Mouse (Mus musculus): Measurements from ENCODE around the gene Setd1a. TPM values are rescaled to one million over a fixed set of nuclear protein-coding genes. Genes with fewer than 3 reads are reported as not detected.
"Not testable (repeated sequence)": the region's sequence is repeated elsewhere in the genome, so short reads cannot be mapped to it uniquely, and the experiment has no call there.

Gene Setd1a
- polyA plus RNA-seq, 1 experiment: 20.9 TPM

DNA sequence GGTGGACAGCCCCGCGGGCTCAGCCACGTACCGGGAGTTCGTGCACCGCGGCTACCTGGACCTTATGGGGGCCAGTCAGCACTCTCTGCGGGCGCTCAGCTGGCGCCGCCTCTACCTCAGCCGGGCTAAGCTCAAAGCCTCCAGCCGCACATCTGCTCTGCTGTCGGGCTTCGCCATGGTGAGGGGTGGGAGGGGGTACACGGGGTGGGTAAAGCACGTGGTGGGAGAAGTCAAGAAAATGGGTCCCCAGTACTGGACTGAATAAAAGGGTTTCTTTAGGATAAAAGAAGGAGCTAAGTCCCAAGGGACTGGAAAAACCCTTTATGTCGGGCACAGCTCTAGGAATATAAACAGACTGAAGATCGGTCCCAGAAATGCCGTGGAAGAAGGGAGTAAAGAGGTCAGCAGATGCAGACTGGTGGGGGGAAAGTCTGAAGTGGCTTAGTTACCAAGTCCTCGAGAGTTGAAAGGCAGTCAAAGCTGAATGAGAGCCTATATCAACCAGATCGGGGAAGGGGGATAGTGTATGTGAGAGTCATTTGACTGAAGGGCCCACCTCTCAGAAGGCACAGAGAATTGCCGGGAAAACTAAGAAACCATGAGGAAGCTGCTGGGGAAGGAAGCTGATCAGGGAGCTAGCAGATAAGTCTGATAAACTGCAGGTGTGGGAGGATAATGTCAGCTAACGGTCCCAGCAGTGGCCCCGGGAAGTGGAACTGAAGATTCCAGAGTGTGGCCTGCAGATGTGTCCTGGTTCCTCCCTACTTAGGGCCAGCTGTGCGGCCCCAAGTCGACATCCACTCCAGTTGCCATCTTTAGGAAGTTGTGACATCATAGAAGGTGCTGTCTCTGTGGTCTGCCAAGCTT is 6.2 kb upstream of the Setd1a start:
- H3K27me3 ChIP-seq (ENCODE audit: control insufficient read depth, insufficient read depth, insufficient read length): no peaks in the 10 kb centered on the region
- peak overlapping the region; percentile 83 for H3ac ChIP-seq (ENCODE audit: control insufficient read depth, insufficient read length, low read depth)
- TF ChIP-seq CTCF (IDR thresholded peaks at IDR 0.05; ENCODE audit: control insufficient read depth, insufficient read depth, insufficient read length) (no peak), FOSL1 (IDR thresholded peaks at IDR 0.05; ENCODE audit: insufficient read depth, low read length, poor library complexity, severe bottlenecking) (no peak), MYOD1 (IDR thresholded peaks at IDR 0.05; ENCODE audit: control insufficient read depth, insufficient read length, low read depth) (no peak), MYOG (IDR thresholded peaks at IDR 0.05; ENCODE audit: control insufficient read depth, extremely low read depth, insufficient read length) (no peak), CEBPB (IDR thresholded peaks at IDR 0.05; ENCODE audit: low read depth) (no peak), MAX (IDR thresholded peaks at IDR 0.05) (no peak), USF1 (IDR thresholded peaks at IDR 0.05; ENCODE audit: low read depth) (no peak)
- peaks cover 12% of the 10 kb centered on the region for H3K79me2 ChIP-seq (ENCODE audit: control insufficient read depth, insufficient read depth)
- H3K79me3 ChIP-seq (ENCODE audit: low read depth): no peaks in the 10 kb centered on the region
- H3K36me3 ChIP-seq (ENCODE audit: control insufficient read depth, insufficient read depth): peaks cover 13% of the 10 kb centered on the region
- peak overlapping the region; percentile 37 for H3K4me3 ChIP-seq (ENCODE audit: insufficient read depth, poor library complexity, severe bottlenecking)

DNA sequence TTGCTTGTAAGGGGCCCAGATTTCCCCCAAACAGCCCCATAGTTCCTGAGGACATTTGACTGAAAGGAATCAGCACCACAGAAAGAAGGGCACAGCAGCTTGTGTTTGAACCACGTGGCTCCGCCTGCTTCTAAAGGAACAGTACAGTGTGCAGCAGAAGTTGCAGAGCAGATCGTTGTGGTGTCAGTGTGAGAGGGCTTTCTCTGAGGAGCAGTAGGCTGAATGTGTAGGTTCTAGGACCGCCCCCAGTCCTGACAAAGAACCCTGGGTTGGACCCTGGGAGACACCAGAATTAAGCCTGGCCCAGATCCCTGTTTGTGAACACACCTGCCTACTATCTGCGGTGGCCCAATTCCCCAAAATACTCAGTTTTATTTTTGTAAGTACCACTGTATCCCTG is 5.2 kb upstream of the Setd1a start:
- Histone ChIP-seq H3K79me3 (ENCODE audit: low read depth) (no peaks in the 10 kb centered on the region), H3K27me3 (ENCODE audit: control insufficient read depth, insufficient read depth, insufficient read length) (no peaks in the 10 kb centered on the region), H3K79me2 (ENCODE audit: control insufficient read depth, insufficient read depth) (peaks cover 12% of the 10 kb centered on the region), H3K4me3 (ENCODE audit: insufficient read depth, poor library complexity, severe bottlenecking) (no peak overlapping the region), H3K36me3 (ENCODE audit: control insufficient read depth, insufficient read depth) (peaks cover 7% of the 10 kb centered on the region), H3ac (ENCODE audit: control insufficient read depth, insufficient read length, low read depth) (no peak overlapping the region)
- TF ChIP-seq MYOG (IDR thresholded peaks at IDR 0.05; ENCODE audit: control insufficient read depth, extremely low read depth, insufficient read length): no peak
- TF ChIP-seq CTCF (IDR thresholded peaks at IDR 0.05; ENCODE audit: control insufficient read depth, insufficient read depth, insufficient read length): no peak
- TF ChIP-seq MAX (IDR thresholded peaks at IDR 0.05): no peak

DNA sequence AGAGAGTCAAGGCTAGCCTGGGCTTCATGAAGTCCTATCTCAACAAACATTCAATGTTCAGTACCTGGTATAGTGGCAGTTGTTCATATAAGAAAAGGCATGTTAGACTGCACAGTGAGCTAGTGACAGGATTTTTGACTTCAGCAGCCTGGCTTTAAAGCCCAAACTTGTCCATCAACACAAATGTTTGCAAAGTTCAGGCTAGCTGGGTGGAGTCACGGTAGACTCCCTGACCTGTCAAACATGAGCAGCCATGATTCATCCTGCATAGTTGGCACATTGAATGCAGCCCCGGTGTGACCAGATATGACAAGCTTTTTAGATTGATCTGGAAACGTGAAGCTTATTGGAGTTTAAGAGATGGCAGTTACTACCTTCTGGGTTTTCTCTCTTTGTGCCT is 4.4 kb upstream of the Setd1a start:
- TF ChIP-seq CTCF (IDR thresholded peaks at IDR 0.05; ENCODE audit: control insufficient read depth, insufficient read depth, insufficient read length) (no peak), MYOD1 (IDR thresholded peaks at IDR 0.05; ENCODE audit: control insufficient read depth, insufficient read length, low read depth) (no peak), USF1 (IDR thresholded peaks at IDR 0.05; ENCODE audit: low read depth) (no peak), MYOG (IDR thresholded peaks at IDR 0.05; ENCODE audit: control insufficient read depth, extremely low read depth, insufficient read length) (no peak), FOSL1 (IDR thresholded peaks at IDR 0.05; ENCODE audit: insufficient read depth, low read length, poor library complexity, severe bottlenecking) (no peak), CEBPB (IDR thresholded peaks at IDR 0.05; ENCODE audit: low read depth) (no peak), MAX (IDR thresholded peaks at IDR 0.05) (no peak)
- H3K27me3 ChIP-seq (ENCODE audit: control insufficient read depth, insufficient read depth, insufficient read length): no peaks in the 10 kb centered on the region
- no peak overlapping the region for H3ac ChIP-seq (ENCODE audit: control insufficient read depth, insufficient read length, low read depth)
- peaks cover 12% of the 10 kb centered on the region for H3K79me2 ChIP-seq (ENCODE audit: control insufficient read depth, insufficient read depth)
- peaks cover 7% of the 10 kb centered on the region for H3K36me3 ChIP-seq (ENCODE audit: control insufficient read depth, insufficient read depth)
- no peak overlapping the region for H3K4me3 ChIP-seq (ENCODE audit: insufficient read depth, poor library complexity, severe bottlenecking)
- H3K79me3 ChIP-seq (ENCODE audit: low read depth): no peaks in the 10 kb centered on the region

DNA sequence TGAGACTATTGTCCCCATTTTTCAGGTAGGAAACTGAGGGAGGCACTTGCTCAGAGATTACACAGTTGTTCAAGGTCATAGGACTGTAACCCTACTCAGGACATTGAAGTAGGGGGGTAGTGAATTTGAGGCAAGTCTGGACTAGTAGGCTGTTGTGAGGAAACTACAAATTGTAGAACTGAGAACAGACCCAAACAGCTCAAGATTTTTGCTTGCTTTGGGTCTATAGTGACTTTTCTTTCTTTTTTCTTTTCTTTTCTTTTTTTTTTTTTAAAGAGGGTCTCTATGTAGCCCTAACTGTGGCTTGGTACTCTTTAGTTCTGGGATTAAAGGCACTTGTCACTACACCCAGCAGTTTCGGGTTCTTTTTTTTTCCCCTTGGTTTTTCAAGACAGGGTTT is 3.9 kb upstream of the Setd1a start:
- H3K4me3 ChIP-seq (ENCODE audit: insufficient read depth, poor library complexity, severe bottlenecking): no peak overlapping the region
- no peaks in the 10 kb centered on the region for H3K27me3 ChIP-seq (ENCODE audit: control insufficient read depth, insufficient read depth, insufficient read length)
- no peak overlapping the region for H3ac ChIP-seq (ENCODE audit: control insufficient read depth, insufficient read length, low read depth)
- no peak for TF ChIP-seq MYOG (IDR thresholded peaks at IDR 0.05; ENCODE audit: control insufficient read depth, extremely low read depth, insufficient read length)
- no peak for TF ChIP-seq MYOD1 (IDR thresholded peaks at IDR 0.05; ENCODE audit: control insufficient read depth, insufficient read length, low read depth)
- TF ChIP-seq USF1 (IDR thresholded peaks at IDR 0.05; ENCODE audit: low read depth): no peak
- no peak for TF ChIP-seq CEBPB (IDR thresholded peaks at IDR 0.05; ENCODE audit: low read depth)
- TF ChIP-seq CTCF (IDR thresholded peaks at IDR 0.05; ENCODE audit: control insufficient read depth, insufficient read depth, insufficient read length): no peak
- no peak for TF ChIP-seq FOSL1 (IDR thresholded peaks at IDR 0.05; ENCODE audit: insufficient read depth, low read length, poor library complexity, severe bottlenecking)
- no peak for TF ChIP-seq MAX (IDR thresholded peaks at IDR 0.05)
- H3K79me3 ChIP-seq (ENCODE audit: low read depth): no peaks in the 10 kb centered on the region
- peaks cover 13% of the 10 kb centered on the region for H3K79me2 ChIP-seq (ENCODE audit: control insufficient read depth, insufficient read depth)
- peaks cover 6% of the 10 kb centered on the region for H3K36me3 ChIP-seq (ENCODE audit: control insufficient read depth, insufficient read depth)

DNA sequence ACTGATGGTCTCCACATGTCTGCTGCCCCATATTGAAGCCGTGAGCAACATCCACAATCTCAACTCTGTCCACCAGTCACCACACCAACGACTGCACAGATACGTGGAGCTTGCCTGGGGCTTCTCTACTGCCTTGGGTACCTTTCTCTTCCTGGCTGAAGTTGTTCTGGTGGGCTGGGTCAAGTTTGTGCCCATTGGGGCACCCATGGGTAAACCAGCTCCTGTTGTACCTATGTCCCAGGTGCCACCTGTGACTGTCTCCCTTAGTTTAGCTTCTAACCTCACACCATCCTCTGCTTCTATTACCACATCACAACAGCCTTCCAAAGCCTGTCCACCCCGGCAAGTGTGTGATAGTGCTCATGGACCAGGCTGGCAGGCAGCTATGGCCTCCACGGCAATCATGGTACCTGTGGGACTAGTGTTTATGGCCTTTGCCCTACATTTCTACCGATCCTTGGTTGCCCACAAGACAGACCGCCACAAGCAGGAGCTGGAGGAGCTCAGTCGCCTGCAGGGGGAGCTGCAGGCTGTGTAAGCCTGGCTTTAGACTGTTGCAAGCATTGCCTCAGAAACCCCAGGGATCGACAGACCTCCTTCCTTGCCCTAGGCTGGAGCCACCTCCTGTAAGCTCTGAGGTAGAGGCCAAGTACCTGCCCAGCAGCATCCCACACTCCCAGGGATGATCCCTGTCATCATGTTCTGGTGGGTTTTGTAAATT is 2.6 kb upstream of the Setd1a start:
- peaks cover 3% of the 10 kb centered on the region for H3K36me3 ChIP-seq (ENCODE audit: control insufficient read depth, insufficient read depth)
- peaks cover 25% of the 10 kb centered on the region for H3K79me2 ChIP-seq (ENCODE audit: control insufficient read depth, insufficient read depth)
- peaks cover 12% of the 10 kb centered on the region for H3K79me3 ChIP-seq (ENCODE audit: low read depth)
- H3K27me3 ChIP-seq (ENCODE audit: control insufficient read depth, insufficient read depth, insufficient read length): no peaks in the 10 kb centered on the region
- no peak overlapping the region for H3ac ChIP-seq (ENCODE audit: control insufficient read depth, insufficient read length, low read depth)
- TF ChIP-seq CTCF (IDR thresholded peaks at IDR 0.05; ENCODE audit: control insufficient read depth, insufficient read depth, insufficient read length): peak; percentile 89
- no peak for TF ChIP-seq FOSL1 (IDR thresholded peaks at IDR 0.05; ENCODE audit: insufficient read depth, low read length, poor library complexity, severe bottlenecking)
- TF ChIP-seq MAX (IDR thresholded peaks at IDR 0.05): no peak
- no peak overlapping the region for H3K4me3 ChIP-seq (ENCODE audit: insufficient read depth, poor library complexity, severe bottlenecking)

DNA sequence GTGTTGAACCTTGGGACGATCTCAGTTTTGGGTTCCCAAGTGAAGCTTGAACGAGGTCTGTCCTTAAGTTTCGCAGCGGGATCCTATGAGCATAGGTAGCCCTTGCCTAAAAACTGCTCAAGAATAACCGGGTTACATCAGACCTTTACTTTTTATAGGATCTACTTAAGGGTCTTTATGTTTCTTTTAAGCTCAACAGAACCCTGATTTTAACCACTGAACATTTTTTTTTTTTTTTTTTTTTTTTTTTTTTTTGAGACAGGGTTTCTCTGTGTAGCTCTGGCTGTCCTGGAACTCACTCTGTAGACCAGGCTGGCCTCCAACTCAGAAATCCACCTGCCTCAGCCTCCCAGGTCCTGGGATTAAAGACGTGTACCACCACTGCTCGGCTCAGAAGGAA is 633 bp upstream of the Setd1a start:
- H3ac ChIP-seq (ENCODE audit: control insufficient read depth, insufficient read length, low read depth): peak overlapping the region; percentile 53
- H3K27me3 ChIP-seq (ENCODE audit: control insufficient read depth, insufficient read depth, insufficient read length): not testable (repeated sequence)
- H3K79me2 ChIP-seq (ENCODE audit: control insufficient read depth, insufficient read depth): peaks cover 37% of the 10 kb centered on the region
- H3K36me3 ChIP-seq (ENCODE audit: control insufficient read depth, insufficient read depth): peaks cover 22% of the 10 kb centered on the region
- H3K4me3 ChIP-seq (ENCODE audit: insufficient read depth, poor library complexity, severe bottlenecking): peak overlapping the region; percentile 52
- H3K79me3 ChIP-seq (ENCODE audit: low read depth): peaks cover 26% of the 10 kb centered on the region
